Mouse (Mus musculus) lung, embryonic 14.5 days (tissue): ENCODE measurements around the gene Ptprm. TPM values are rescaled to one million over a fixed set of nuclear protein-coding genes. Genes with fewer than 3 reads are reported as not detected.

Experiments
- ATAC-seq: fragments of 200-750 bp; cut with Nextera tagmentation; 2 replicates; pipeline ENCODE4 v1.8.0; 2017; ENCODE audit warnings: mild to moderate bottlenecking, moderate TSS enrichment, moderate library complexity; ENCODE audit not compliant: insufficient read depth
- DNase-seq: peaks from one replicate; pipeline ENCODE4 v3.0.0-alpha.2; 2015
- H3K27ac ChIP-seq: fragments of 300-500 bp; sonication (generic); 2 replicates; pipeline ENCODE4 v1.5.1; 2014; ENCODE audit warnings: low read depth, mild to moderate bottlenecking, moderate library complexity
- H3K27me3 ChIP-seq: fragments of 300-500 bp; sonication (generic); 2 replicates; pipeline ENCODE4 v1.6.1; 2014; ENCODE audit warnings: low read length, control low read depth; ENCODE audit not compliant: insufficient read depth
- H3K36me3 ChIP-seq: fragments of 300-500 bp; sonication (generic); 2 replicates; pipeline ENCODE4 v1.6.1; 2014; ENCODE audit warnings: control low read depth; ENCODE audit not compliant: insufficient read depth
- H3K4me1 ChIP-seq: fragments of 300-500 bp; sonication (generic); 2 replicates; pipeline ENCODE4 v1.6.1; 2014; ENCODE audit warnings: antibody characterized with exemption, control low read depth; ENCODE audit not compliant: insufficient read depth
- H3K4me2 ChIP-seq: fragments of 300-500 bp; sonication (generic); 2 replicates; pipeline ENCODE4 v1.6.1; 2014; ENCODE audit warnings: mild to moderate bottlenecking
- H3K4me3 ChIP-seq: fragments of 300-500 bp; sonication (generic); 2 replicates; pipeline ENCODE4 v1.5.1; 2014; ENCODE audit warnings: low read depth, low read length
- H3K9ac ChIP-seq: fragments of 300-500 bp; sonication (generic); 2 replicates; pipeline ENCODE4 v1.6.1; 2014
- H3K9me3 ChIP-seq: fragments of 300-500 bp; sonication (generic); 2 replicates; pipeline ENCODE4 v1.6.1; 2016; ENCODE audit warnings: low read depth, low read length, control low read depth
- CTCF ChIP-seq: IDR thresholded peaks from 2 replicates; pipeline ENCODE4 v1.5.1; 2016; ENCODE audit warnings: antibody characterized with exemption, low read depth
- WGBS: fragments of 180-500 bp; shearing (Covaris S2); extraction: QIAGEN DNeasy Blood & Tissue Kit; methylation state at CpG from one replicate; pipeline ENCODE4 v1.1.7; 2014; 5-methylcytosine and 5-hydroxymethylcytosine counted together
- polyA plus RNA-seq: library from polyadenylated mRNA; unstranded; fragments of >200 nt; fragmentation: Nextera tagmentation; extraction: Ambion mirVana; gene quantifications from 2 replicates; pipeline ENCODE4 v1.2.1, GENCODE M21; 2014

The Ptprm gene
- polyA plus RNA-seq, 1 experiment from 2014 or later: 45.4 TPM

DNA sequence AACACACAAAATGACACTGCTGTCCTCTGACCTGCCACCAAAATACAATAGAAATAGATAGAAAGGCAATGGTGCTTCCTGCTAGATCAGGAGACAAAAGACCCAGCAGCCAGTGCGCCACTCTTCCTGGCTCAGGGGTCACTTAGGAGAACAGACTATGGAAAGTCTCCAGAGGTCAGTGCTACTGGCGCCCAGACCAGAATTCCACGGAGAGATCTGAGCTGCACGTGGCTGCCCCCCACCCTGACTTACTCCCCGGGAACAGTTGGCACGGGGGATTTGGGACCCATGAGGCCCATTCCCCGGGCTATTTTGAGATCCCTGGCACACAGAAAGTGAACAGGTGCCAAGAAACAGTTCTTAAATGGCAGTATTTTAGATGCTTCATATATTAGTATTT lies 183.6 kb downstream of the Ptprm start:
- WGBS: 66% methylated on average over 7 of the region's 7 CpGs
- ATAC-seq (no peak), DNase-seq (no peak)
- Histone ChIP-seq H3K4me3 (no peak overlapping the region), H3K36me3 (no peaks in the 10 kb centered on the region), H3K4me1 (no peaks in the 10 kb centered on the region), H3K4me2 (no peak overlapping the region), H3K27ac (no peak overlapping the region), H3K27me3 (no peaks in the 10 kb centered on the region), H3K9me3 (no peaks in the 10 kb centered on the region), H3K9ac (no peak overlapping the region)
- TF ChIP-seq CTCF: no peak

DNA sequence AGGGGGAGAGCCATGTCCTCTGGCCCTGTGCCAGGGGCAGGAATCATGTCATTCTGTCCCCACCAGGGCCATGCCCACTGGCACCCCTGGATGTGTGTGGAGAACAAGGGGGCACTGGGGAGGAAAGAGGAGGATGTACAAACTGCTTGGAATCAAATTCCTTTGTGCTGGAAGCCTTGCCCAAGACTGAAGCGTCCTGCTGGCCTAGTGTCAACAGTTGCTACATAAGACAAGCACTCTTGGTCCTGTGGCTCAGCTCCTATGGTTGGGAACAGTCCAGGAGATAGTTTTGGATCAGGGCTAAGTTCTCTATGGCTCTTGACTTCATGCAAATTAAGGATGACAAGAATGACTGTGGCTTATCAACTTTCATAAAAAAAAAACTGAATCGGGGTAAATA lies 188.4 kb downstream of the Ptprm start:
- DNase-seq (no peak), ATAC-seq (no peak)
- no peak overlapping the region for H3K4me2 ChIP-seq
- no peak overlapping the region for H3K4me3 ChIP-seq
- no peak for TF ChIP-seq CTCF
- no peak overlapping the region for H3K9ac ChIP-seq
- H3K4me1 ChIP-seq: no peaks in the 10 kb centered on the region
- no peaks in the 10 kb centered on the region for H3K36me3 ChIP-seq
- no peak overlapping the region for H3K27ac ChIP-seq
- WGBS: 81% methylated on average over 2 of the region's 2 CpGs
- no peaks in the 10 kb centered on the region for H3K27me3 ChIP-seq
- no peaks in the 10 kb centered on the region for H3K9me3 ChIP-seq

DNA sequence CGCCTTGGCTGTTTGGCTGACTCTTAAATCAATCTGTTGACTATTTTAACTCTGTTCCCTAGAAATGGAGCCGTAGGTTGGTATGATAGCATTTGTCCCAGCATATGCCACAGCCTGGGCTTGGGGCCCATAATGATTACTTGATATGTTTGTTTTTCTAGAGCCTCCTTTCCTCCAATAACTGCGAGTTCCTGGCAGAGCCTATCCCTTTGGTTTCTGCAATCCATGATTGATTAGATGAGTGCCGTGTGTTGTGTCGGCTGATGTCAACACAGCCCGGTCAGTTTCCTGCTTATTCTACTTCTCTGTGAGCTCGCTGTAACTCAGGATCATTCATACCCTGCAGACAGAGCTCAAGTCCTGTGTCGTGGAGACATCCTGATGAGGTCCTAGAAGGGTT lies 194.6 kb downstream of the Ptprm start:
- no peaks in the 10 kb centered on the region for H3K27me3 ChIP-seq
- no peak overlapping the region for H3K27ac ChIP-seq
- 30% methylated on average over 8 of the region's 8 CpGs for WGBS
- H3K4me3 ChIP-seq: no peak overlapping the region
- no peak for TF ChIP-seq CTCF
- DNase-seq (peak; percentile 58), ATAC-seq (peak; percentile 47; the same call in 1 of the 2 replicates)
- no peak overlapping the region for H3K9ac ChIP-seq
- no peaks in the 10 kb centered on the region for H3K4me1 ChIP-seq
- no peaks in the 10 kb centered on the region for H3K36me3 ChIP-seq
- H3K4me2 ChIP-seq: no peak overlapping the region
- H3K9me3 ChIP-seq: no peaks in the 10 kb centered on the region

DNA sequence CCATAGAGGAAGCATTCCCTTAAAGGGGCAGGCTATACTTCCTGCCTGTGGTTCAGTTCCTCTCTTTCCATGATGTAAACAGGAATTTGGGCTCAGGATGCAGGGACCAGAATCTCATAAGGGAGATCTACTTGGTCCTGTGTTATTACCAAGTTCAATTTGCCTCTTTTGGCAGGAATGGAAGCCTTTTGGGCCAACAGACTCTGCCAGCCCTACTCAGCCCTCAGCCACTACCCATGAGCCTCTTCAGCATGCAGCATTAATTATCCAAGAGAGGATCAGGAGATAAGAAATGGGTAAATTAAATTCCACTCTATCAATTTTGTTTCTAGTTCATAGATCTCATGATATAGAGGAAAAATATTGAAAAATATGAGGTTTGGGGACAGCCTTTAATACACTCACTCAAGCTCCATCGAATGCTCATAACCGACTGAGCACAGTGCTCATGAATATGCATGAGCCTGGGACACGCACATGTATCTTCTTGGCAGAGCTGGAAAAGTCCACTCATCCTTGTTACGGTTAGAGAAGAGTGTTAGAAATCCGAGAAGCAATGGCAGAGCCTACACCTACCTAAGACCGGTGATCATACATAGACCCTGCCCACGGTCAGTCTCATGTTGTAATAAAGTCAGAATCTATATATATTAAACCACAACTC lies 197.0 kb downstream of the Ptprm start:
- TF ChIP-seq CTCF: no peak
- no peaks in the 10 kb centered on the region for H3K9me3 ChIP-seq
- 80% methylated on average over 7 of the region's 7 CpGs for WGBS
- no peak overlapping the region for H3K27ac ChIP-seq
- no peak overlapping the region for H3K9ac ChIP-seq
- H3K4me1 ChIP-seq: no peaks in the 10 kb centered on the region
- DNase-seq: no peak
- no peak for ATAC-seq
- no peaks in the 10 kb centered on the region for H3K27me3 ChIP-seq
- no peaks in the 10 kb centered on the region for H3K36me3 ChIP-seq
- no peak overlapping the region for H3K4me3 ChIP-seq
- H3K4me2 ChIP-seq: no peak overlapping the region

DNA sequence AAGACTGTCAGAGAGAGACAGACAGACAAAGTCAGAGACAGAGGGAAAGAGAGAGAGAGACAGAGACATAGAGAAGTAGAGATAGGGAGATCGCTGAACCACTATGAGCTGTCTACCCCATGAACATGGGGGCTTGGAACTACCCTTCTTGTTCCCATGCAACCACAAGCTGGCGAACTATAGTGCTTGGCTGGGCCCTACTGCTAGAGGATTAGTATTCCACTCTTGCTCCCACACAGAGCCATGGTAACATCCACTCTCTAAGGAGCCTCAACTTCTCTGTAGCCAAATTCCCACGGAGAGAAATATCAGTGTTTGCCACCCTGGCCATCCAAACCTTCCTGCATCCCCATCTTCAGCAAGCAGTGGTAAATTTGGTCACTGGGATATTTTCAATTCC lies 202.0 kb downstream of the Ptprm start:
- no peak for TF ChIP-seq CTCF
- Histone ChIP-seq H3K36me3 (no peaks in the 10 kb centered on the region), H3K4me3 (no peak overlapping the region), H3K27ac (no peak overlapping the region), H3K4me1 (no peaks in the 10 kb centered on the region), H3K9me3 (no peaks in the 10 kb centered on the region), H3K4me2 (no peak overlapping the region), H3K27me3 (no peaks in the 10 kb centered on the region), H3K9ac (no peak overlapping the region)
- ATAC-seq (no peak), DNase-seq (no peak)
- WGBS: 85% methylated on average over 3 of the region's 3 CpGs

GRCm38 (mm10) chr17:67150441-67150840 lies 203.8 kb downstream of the Ptprm start:
- no peak for ATAC-seq
- TF ChIP-seq CTCF: no peak
- H3K4me1 ChIP-seq: no peaks in the 10 kb centered on the region
- no peaks in the 10 kb centered on the region for H3K27me3 ChIP-seq
- no peak overlapping the region for H3K4me3 ChIP-seq
- H3K9ac ChIP-seq: no peak overlapping the region
- H3K36me3 ChIP-seq: no peaks in the 10 kb centered on the region
- DNase-seq: no peak
- 59% methylated on average over 2 of the region's 2 CpGs for WGBS
- no peaks in the 10 kb centered on the region for H3K9me3 ChIP-seq
- no peak overlapping the region for H3K4me2 ChIP-seq
- H3K27ac ChIP-seq: no peak overlapping the region

- WGBS: 57% methylated on average over 4 of the region's 4 CpGs
- Histone ChIP-seq H3K4me3 (no peak overlapping the region), H3K27me3 (no peaks in the 10 kb centered on the region), H3K36me3 (no peaks in the 10 kb centered on the region), H3K4me2 (no peak overlapping the region), H3K4me1 (no peaks in the 10 kb centered on the region), H3K9me3 (no peaks in the 10 kb centered on the region), H3K9ac (no peak overlapping the region), H3K27ac (no peak overlapping the region)
- no peak for TF ChIP-seq CTCF
- ATAC-seq: no peak
- DNase-seq: no peak
Observed at GRCm38 (mm10) chr17:67142183-67142756, 212.0 kb downstream of the Ptprm start.
